Mouse (Mus musculus) embryonic fibroblast, embryonic 13.5 days (primary cell): ENCODE data around the gene Tpsb2.

Experiments used
- CTCF ChIP-seq: IDR thresholded peaks from 2 replicates; pipeline ENCODE4 v1.5.1; 2011; ENCODE audit warnings: mild to moderate bottlenecking, control low read depth, low read length, moderate library complexity, borderline replicate concordance; ENCODE audit not compliant: insufficient read depth
- POLR2A ChIP-seq: IDR thresholded peaks from 2 replicates; pipeline ENCODE4 v1.6.1; 2011; ENCODE audit warnings: low read depth, mild to moderate bottlenecking, control low read depth, low read length, moderate library complexity

GRCm38 (mm10) chr17:25320819-25321218 is 45.3 kb upstream of the Tpsb2 start:
- TF ChIP-seq CTCF, result no peak
- TF ChIP-seq POLR2A, result no peak
